Mouse (Mus musculus) hindbrain, embryonic 16.5 days (tissue): ENCODE results near the gene Gm28230. TPM values are rescaled to one million over a fixed set of nuclear protein-coding genes. Genes with fewer than 3 reads are reported as not detected.
A peak's percentile ranks its signal among the peaks of the same experiment; 100 is the strongest.

ENCODE experiments used
- microRNA counts: library from miRNA; unstranded; fragments of <30 nt; microRNA quantifications from one replicate; lab custom pipeline; 2016
- microRNA-seq: library from miRNA; unstranded; fragments of <30 nt; microRNA quantifications from one replicate; pipeline ENCODE4, GENCODE M21; 2017
- polyA plus RNA-seq: library from polyadenylated mRNA; unstranded; fragments of >200 nt; fragmentation: Nextera tagmentation; extraction: Ambion mirVana; gene quantifications from 2 replicates; pipeline ENCODE4 v1.2.1, GENCODE M21; 2015

Gene Gm28230
- polyA plus RNA-seq, 1 experiment from 2014 or later: 0.45 TPM

MicroRNAs within 50 kb of the gene (microRNA counts, 519-probe panel; counts per million panel counts)
- 3,282 counts per million, percentile 87 among the panel's probes with 10 or more counts for microRNA mmu-miR-10b (lab: Ali Mortazavi, UCI)

Small RNA genes lying within 50 kb of the gene (microRNA-seq; reads per million reads assigned to microRNA genes)
- gene Gm44463 (not detected), gene Mir10b (40,333 reads per million, percentile 99 among the genes with 10 or more reads in this experiment)

Other genes with a start within 250 kb of the Gm28230 start
- gene Lnpk, start 147.3 kb upstream of the Gm28230 start, polyA plus RNA-seq: 42.9 and 45.2 TPM in 2 replicates
- 0.40 and 0.58 TPM in 2 replicates for gene Evx2, start 67.2 kb upstream of the Gm28230 start, polyA plus RNA-seq
- 0.06 TPM in 1 of 2 replicates, not detected in the other for gene Hoxd13, start 58.4 kb upstream of the Gm28230 start, polyA plus RNA-seq
- gene Hoxd12, start 51.7 kb upstream of the Gm28230 start, polyA plus RNA-seq: not detected in 2 replicates
- gene Hoxd11, start 47.2 kb upstream of the Gm28230 start, polyA plus RNA-seq: not detected in 2 replicates
- not detected in 2 replicates for gene Hoxd10, start 34.8 kb upstream of the Gm28230 start, polyA plus RNA-seq
- 0.07 TPM in 1 of 2 replicates, not detected in the other for gene Hoxd9, start 29.0 kb upstream of the Gm28230 start, polyA plus RNA-seq
- gene Hoxd8, start 22.1 kb upstream of the Gm28230 start, polyA plus RNA-seq: 0.66 and 1.1 TPM in 2 replicates
- 43.8 and 48.0 TPM in 2 replicates for gene Hoxd3, start 14.8 kb upstream of the Gm28230 start, polyA plus RNA-seq
- gene Hoxd4, start 14.8 kb upstream of the Gm28230 start, polyA plus RNA-seq: 2.2 and 2.3 TPM in 2 replicates
- 1.1 and 1.3 TPM in 2 replicates for gene Hoxd1, start 36.3 kb downstream of the Gm28230 start, polyA plus RNA-seq
- gene Mtx2, start 99.1 kb downstream of the Gm28230 start, polyA plus RNA-seq: 156 and 171 TPM in 2 replicates